Mouse (Mus musculus): Measurements from ENCODE around the gene Lgals3. TPM values are rescaled to one million over a fixed set of nuclear protein-coding genes. Genes with fewer than 3 reads are reported as not detected.

Gene Lgals3
- polyA plus RNA-seq, 1 experiment: 1,338 TPM

DNA sequence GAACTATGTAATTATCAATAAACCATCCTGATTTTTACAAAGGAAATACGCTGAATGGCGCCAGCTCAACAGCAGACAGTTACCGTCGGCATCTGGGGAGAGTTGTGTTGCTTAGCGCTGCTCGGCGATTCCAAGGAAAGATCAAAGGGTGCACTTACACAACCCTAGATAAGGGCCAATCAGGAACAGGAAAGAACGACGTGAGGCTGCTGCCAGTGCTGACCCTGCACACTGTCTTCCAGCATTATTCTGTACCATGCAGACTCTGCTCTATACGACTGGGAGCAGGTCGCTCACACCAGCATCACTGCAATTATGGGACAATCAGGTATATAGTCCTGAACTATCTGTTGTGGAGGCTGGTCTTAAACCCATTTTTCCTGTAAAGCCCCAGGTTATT lies 18.6 kb downstream of the Lgals3 start:
- Histone ChIP-seq H3K27me3 (ENCODE audit: control insufficient read depth, insufficient read depth, insufficient read length) (no peaks in the 10 kb centered on the region), H3K79me3 (ENCODE audit: low read depth) (peaks cover 8% of the 10 kb centered on the region), H3K4me3 (ENCODE audit: insufficient read depth, poor library complexity, severe bottlenecking) (no peak overlapping the region), H3K36me3 (ENCODE audit: control insufficient read depth, insufficient read depth) (peaks cover 91% of the 10 kb centered on the region), H3ac (ENCODE audit: control insufficient read depth, insufficient read length, low read depth) (no peak overlapping the region), H3K79me2 (ENCODE audit: control insufficient read depth, insufficient read depth) (peaks cover 9% of the 10 kb centered on the region)
- TF ChIP-seq USF1 (IDR thresholded peaks at IDR 0.05; ENCODE audit: low read depth) (no peak), CTCF (IDR thresholded peaks at IDR 0.05; ENCODE audit: control insufficient read depth, insufficient read depth, insufficient read length) (no peak), MYOD1 (IDR thresholded peaks at IDR 0.05; ENCODE audit: control insufficient read depth, insufficient read length, low read depth) (no peak), MYOG (IDR thresholded peaks at IDR 0.05; ENCODE audit: control insufficient read depth, extremely low read depth, insufficient read length) (no peak), MAX (IDR thresholded peaks at IDR 0.05) (no peak), FOSL1 (IDR thresholded peaks at IDR 0.05; ENCODE audit: insufficient read depth, low read length, poor library complexity, severe bottlenecking) (no peak), CEBPB (IDR thresholded peaks at IDR 0.05; ENCODE audit: low read depth) (no peak)

DNA sequence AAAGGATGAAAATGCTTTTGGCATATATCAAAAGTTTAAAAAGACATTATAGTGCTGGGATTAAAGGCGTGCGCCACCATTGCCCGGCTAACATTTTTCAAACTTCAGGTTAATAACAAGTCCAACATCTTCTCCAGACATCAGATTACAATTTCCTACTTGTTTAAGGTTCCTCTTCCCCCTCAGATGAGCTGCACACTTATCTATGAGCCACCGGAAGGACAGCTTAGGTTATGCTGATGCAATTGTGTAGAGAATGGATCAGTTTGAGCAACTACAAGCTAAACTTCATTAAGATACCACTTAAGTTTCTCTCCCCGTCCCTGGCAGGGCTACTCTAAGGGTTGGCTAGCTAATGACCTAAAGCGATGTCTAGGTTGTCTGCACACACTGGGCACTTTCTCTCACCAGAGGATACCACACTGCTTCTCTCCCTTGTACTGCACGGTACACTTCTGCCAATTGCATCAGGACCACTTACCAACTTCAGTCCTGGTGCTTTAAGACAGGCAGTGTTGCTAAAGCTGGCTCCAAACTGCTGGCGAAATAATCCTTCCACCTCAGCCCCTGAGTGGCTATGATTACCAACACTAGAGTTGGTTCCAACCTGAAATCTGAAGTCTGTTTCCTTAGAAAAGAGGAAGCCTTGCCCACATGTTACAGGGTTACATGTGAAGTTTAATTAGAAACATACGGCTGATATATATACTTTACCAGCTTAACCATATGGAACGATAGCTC lies 26.0 kb downstream of the Lgals3 start:
- Histone ChIP-seq H3K79me2 (ENCODE audit: control insufficient read depth, insufficient read depth) (no peaks in the 10 kb centered on the region), H3K4me3 (ENCODE audit: insufficient read depth, poor library complexity, severe bottlenecking) (no peak overlapping the region), H3K27me3 (ENCODE audit: control insufficient read depth, insufficient read depth, insufficient read length) (no peaks in the 10 kb centered on the region), H3ac (ENCODE audit: control insufficient read depth, insufficient read length, low read depth) (no peak overlapping the region), H3K36me3 (ENCODE audit: control insufficient read depth, insufficient read depth) (peaks cover 93% of the 10 kb centered on the region), H3K79me3 (ENCODE audit: low read depth) (no peaks in the 10 kb centered on the region)
- TF ChIP-seq MYOG (IDR thresholded peaks at IDR 0.05; ENCODE audit: control insufficient read depth, extremely low read depth, insufficient read length) (no peak), MAX (IDR thresholded peaks at IDR 0.05) (no peak), USF1 (IDR thresholded peaks at IDR 0.05; ENCODE audit: low read depth) (no peak), CEBPB (IDR thresholded peaks at IDR 0.05; ENCODE audit: low read depth) (no peak), FOSL1 (IDR thresholded peaks at IDR 0.05; ENCODE audit: insufficient read depth, low read length, poor library complexity, severe bottlenecking) (no peak), MYOD1 (IDR thresholded peaks at IDR 0.05; ENCODE audit: control insufficient read depth, insufficient read length, low read depth) (no peak), CTCF (IDR thresholded peaks at IDR 0.05; ENCODE audit: control insufficient read depth, insufficient read depth, insufficient read length) (no peak)

DNA sequence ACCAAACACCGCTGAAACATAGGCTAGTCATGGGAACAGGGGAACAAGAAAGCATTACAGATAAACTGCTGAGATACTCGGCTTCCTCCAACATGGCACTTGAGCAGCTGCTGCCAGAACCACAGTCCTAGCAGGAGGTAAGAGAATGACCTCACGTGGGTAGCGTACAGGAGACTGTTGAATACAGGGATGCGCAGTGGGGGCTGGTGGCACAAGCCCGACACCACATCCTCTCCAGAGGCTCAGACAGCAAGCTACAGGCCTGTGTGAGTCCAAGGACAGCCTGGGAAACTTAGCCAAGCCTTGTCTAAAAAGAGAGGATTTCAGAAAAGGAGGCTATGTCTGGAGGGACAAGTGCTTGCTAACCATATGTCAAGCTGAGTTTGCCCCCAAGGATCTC lies 27.5 kb downstream of the Lgals3 start:
- no peak overlapping the region for H3K4me3 ChIP-seq (ENCODE audit: insufficient read depth, poor library complexity, severe bottlenecking)
- H3K79me3 ChIP-seq (ENCODE audit: low read depth): no peaks in the 10 kb centered on the region
- H3ac ChIP-seq (ENCODE audit: control insufficient read depth, insufficient read length, low read depth): no peak overlapping the region
- TF ChIP-seq FOSL1 (IDR thresholded peaks at IDR 0.05; ENCODE audit: insufficient read depth, low read length, poor library complexity, severe bottlenecking) (no peak), CEBPB (IDR thresholded peaks at IDR 0.05; ENCODE audit: low read depth) (no peak), CTCF (IDR thresholded peaks at IDR 0.05; ENCODE audit: control insufficient read depth, insufficient read depth, insufficient read length) (no peak), USF1 (IDR thresholded peaks at IDR 0.05; ENCODE audit: low read depth) (no peak), MAX (IDR thresholded peaks at IDR 0.05) (no peak), MYOG (IDR thresholded peaks at IDR 0.05; ENCODE audit: control insufficient read depth, extremely low read depth, insufficient read length) (no peak)
- no peaks in the 10 kb centered on the region for H3K79me2 ChIP-seq (ENCODE audit: control insufficient read depth, insufficient read depth)
- peaks cover 90% of the 10 kb centered on the region for H3K36me3 ChIP-seq (ENCODE audit: control insufficient read depth, insufficient read depth)
- H3K27me3 ChIP-seq (ENCODE audit: control insufficient read depth, insufficient read depth, insufficient read length): no peaks in the 10 kb centered on the region

DNA sequence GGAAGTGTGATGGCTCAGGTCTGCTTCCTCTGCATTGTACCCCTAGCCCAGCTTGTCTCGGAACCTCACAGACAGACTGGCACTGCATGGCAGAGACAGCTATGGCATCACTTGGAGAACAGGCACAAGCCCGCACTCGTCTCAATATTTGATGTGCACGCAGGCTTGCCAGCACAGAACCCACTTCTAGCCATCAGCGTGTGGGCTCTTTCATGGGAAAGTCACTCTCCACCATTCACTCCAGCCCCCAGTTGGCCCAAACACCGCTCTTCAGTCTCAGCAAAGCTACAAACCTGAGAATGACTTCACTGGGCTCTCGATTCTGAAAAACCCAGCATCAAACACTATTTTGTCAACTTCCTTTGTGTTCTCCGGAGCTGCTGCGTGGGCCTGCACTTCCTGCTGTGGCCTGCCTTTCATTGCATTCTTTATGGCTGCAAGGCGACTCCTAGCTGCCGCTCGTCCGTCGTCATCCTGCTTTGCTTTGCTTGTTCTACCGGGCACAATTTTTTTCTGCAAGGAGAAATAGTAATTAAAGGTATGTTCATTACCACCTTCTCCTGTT lies 28.0 kb downstream of the Lgals3 start:
- Histone ChIP-seq H3K4me3 (ENCODE audit: insufficient read depth, poor library complexity, severe bottlenecking) (no peak overlapping the region), H3K36me3 (ENCODE audit: control insufficient read depth, insufficient read depth) (peaks cover 90% of the 10 kb centered on the region)

DNA sequence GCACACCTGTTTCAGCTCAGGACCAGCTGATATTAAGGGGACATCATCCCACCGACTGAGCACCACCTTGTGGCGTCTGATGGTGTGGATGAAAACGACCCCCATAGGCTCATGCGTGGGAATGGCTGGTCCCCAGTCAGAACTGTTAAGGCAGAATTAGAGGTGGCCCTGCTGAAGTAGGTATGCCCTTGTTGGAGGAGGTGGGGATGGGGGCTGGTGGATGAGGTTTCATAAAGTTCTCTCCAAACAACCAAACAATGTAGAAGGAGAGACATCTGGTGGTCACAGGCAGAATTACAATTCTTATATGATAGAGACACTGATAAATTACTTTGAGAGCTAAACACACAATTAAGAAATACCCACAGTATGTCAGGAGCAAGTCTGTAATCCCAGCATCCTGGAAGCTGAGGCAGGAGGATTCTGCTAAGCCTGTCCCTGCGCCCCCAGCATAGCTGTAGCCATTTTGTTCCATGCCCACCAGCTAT lies 28.7 kb downstream of the Lgals3 start:
- Histone ChIP-seq H3K4me3 (ENCODE audit: insufficient read depth, poor library complexity, severe bottlenecking) (no peak overlapping the region), H3K36me3 (ENCODE audit: control insufficient read depth, insufficient read depth) (peaks cover 89% of the 10 kb centered on the region), H3K79me3 (ENCODE audit: low read depth) (no peaks in the 10 kb centered on the region), H3ac (ENCODE audit: control insufficient read depth, insufficient read length, low read depth) (no peak overlapping the region), H3K79me2 (ENCODE audit: control insufficient read depth, insufficient read depth) (no peaks in the 10 kb centered on the region), H3K27me3 (ENCODE audit: control insufficient read depth, insufficient read depth, insufficient read length) (no peaks in the 10 kb centered on the region)
- TF ChIP-seq MYOG (IDR thresholded peaks at IDR 0.05; ENCODE audit: control insufficient read depth, extremely low read depth, insufficient read length): no peak
- no peak for TF ChIP-seq CEBPB (IDR thresholded peaks at IDR 0.05; ENCODE audit: low read depth)
- no peak for TF ChIP-seq MYOD1 (IDR thresholded peaks at IDR 0.05; ENCODE audit: control insufficient read depth, insufficient read length, low read depth)
- TF ChIP-seq CTCF (IDR thresholded peaks at IDR 0.05; ENCODE audit: control insufficient read depth, insufficient read depth, insufficient read length): no peak
- no peak for TF ChIP-seq USF1 (IDR thresholded peaks at IDR 0.05; ENCODE audit: low read depth)
- no peak for TF ChIP-seq FOSL1 (IDR thresholded peaks at IDR 0.05; ENCODE audit: insufficient read depth, low read length, poor library complexity, severe bottlenecking)
- TF ChIP-seq MAX (IDR thresholded peaks at IDR 0.05): no peak

More for the DNA sequence above, 28.0 kb downstream of the Lgals3 start:
- no peak for TF ChIP-seq MYOG (IDR thresholded peaks at IDR 0.05; ENCODE audit: control insufficient read depth, extremely low read depth, insufficient read length)
- TF ChIP-seq MYOD1 (IDR thresholded peaks at IDR 0.05; ENCODE audit: control insufficient read depth, insufficient read length, low read depth): no peak
- no peak for TF ChIP-seq MAX (IDR thresholded peaks at IDR 0.05)
- TF ChIP-seq CTCF (IDR thresholded peaks at IDR 0.05; ENCODE audit: control insufficient read depth, insufficient read depth, insufficient read length): no peak
- TF ChIP-seq USF1 (IDR thresholded peaks at IDR 0.05; ENCODE audit: low read depth): no peak
- TF ChIP-seq CEBPB (IDR thresholded peaks at IDR 0.05; ENCODE audit: low read depth): no peak
- TF ChIP-seq FOSL1 (IDR thresholded peaks at IDR 0.05; ENCODE audit: insufficient read depth, low read length, poor library complexity, severe bottlenecking): no peak
- no peaks in the 10 kb centered on the region for H3K79me2 ChIP-seq (ENCODE audit: control insufficient read depth, insufficient read depth)
- H3K27me3 ChIP-seq (ENCODE audit: control insufficient read depth, insufficient read depth, insufficient read length): no peaks in the 10 kb centered on the region
- H3K79me3 ChIP-seq (ENCODE audit: low read depth): no peaks in the 10 kb centered on the region
- H3ac ChIP-seq (ENCODE audit: control insufficient read depth, insufficient read length, low read depth): no peak overlapping the region
